28 mouse cellular contexts compared by ENCODE assay signal in genomic region chr5:62851337-62851736, GRCm38 (mm10). TPM values are rescaled to one million over a fixed set of nuclear protein-coding genes. Genes with fewer than 3 reads are reported as not detected.
DNase-seq lines count a peak whose midpoint lies in the region; ATAC-seq and TF ChIP-seq lines count a peak whose summit lies in the region.
"Had no signal": no experiment of that assay in that cellular context is flagged by ENCODE, and none has a peak within 500 bp of the region (broad histone marks: within the 10 kb centered on the region; RNA-seq: fewer than 3 reads in every experiment).

No protein-coding gene starts in this region.

- WGBS in heart, postnatal 0 days: 34% methylated on average over 2 of the region's 2 CpGs

- no peak overlapping the region for H3K4me3 ChIP-seq in heart, postnatal 0 days (ENCODE audit: low read depth, low read length)
- H3K4me3 ChIP-seq in brown adipose tissue, adult 24 weeks (ENCODE audit: insufficient read depth, low read depth, low read length): peak overlapping the region; percentile 34; the same call in 1 of the 2 replicates
- H3K4me3 ChIP-seq: embryonic facial prominence, embryonic 12.5 days; embryonic facial prominence, embryonic 15.5 days; erythroblast, embryonic 14.5 days; forebrain, embryonic 13.5 days; forebrain, embryonic 15.5 days had no signal

- no peak overlapping the region for H3K9ac ChIP-seq in heart, postnatal 0 days (replicated peaks; ENCODE audit: low read depth, low read length)
- H3K9ac ChIP-seq: embryonic facial prominence, embryonic 12.5 days; embryonic facial prominence, embryonic 15.5 days; forebrain, embryonic 13.5 days; forebrain, embryonic 15.5 days; forebrain, postnatal 0 days had no signal

- no peaks in the 10 kb centered on the region for H3K27me3 ChIP-seq in heart, postnatal 0 days (ENCODE audit: control insufficient read depth, insufficient read depth, low read length)
- H3K27me3 ChIP-seq: CH12.LX; embryonic facial prominence, embryonic 12.5 days; embryonic facial prominence, embryonic 15.5 days; forebrain, embryonic 13.5 days; forebrain, embryonic 15.5 days had no signal

- H3K4me2 ChIP-seq in heart, postnatal 0 days (ENCODE audit: low read depth, low read length): no peak overlapping the region
- H3K4me2 ChIP-seq: embryonic facial prominence, embryonic 12.5 days; embryonic facial prominence, embryonic 15.5 days; forebrain, embryonic 13.5 days; forebrain, embryonic 15.5 days had no signal

- no peak for TF ChIP-seq CTCF in heart, postnatal 0 days (IDR thresholded peaks at IDR 0.05; ENCODE audit: low read depth)

- 0 out of 2 replicates have a peak overlapping the region, but pooled peaks have one; percentile 3 for H3K27ac ChIP-seq in heart, postnatal 0 days (ENCODE audit: low read depth)
- H3K27ac ChIP-seq in brown adipose tissue, adult 24 weeks (replicated peaks; ENCODE audit: low read depth, low read length): peak overlapping the region; percentile 83
- H3K27ac ChIP-seq: embryonic facial prominence, embryonic 12.5 days; embryonic facial prominence, embryonic 15.5 days; forebrain, embryonic 13.5 days; forebrain, embryonic 15.5 days had no signal

- no peak for TF ChIP-seq EP300 in heart, postnatal 0 days (IDR thresholded peaks at IDR 0.05; ENCODE audit: low read depth)

- no peak for DNase-seq in heart, postnatal 0 days (ENCODE audit: low spot score)
- DNase-seq in heart, postnatal 4 days: no peak
- DNase-seq in gonadal fat pad, adult 2 months (ENCODE audit: low read depth): peak; percentile 89
- DNase-seq in layer of hippocampus, postnatal 10 days (ENCODE audit: low spot score in 2 of 2): no peak
- DNase-seq in urinary bladder, postnatal 36 days (ENCODE audit: low spot score in 2 of 2): no peak
- DNase-seq: adrenal gland, adult 8-10 months; adrenal gland, postnatal 14 days; adrenal gland, postnatal 36 days; cerebellum, adult 11-12 months; cerebellum, adult 2 months; cerebellum, adult 9-10 months; cerebellum, postnatal 36 days; embryo, embryonic 11 days; forebrain, postnatal 0 days had no signal

- ATAC-seq in heart, postnatal 0 days (ENCODE audit: insufficient read depth, low read depth): no peak
- ATAC-seq: activated CD4-positive, CD25-positive, alpha-beta regulatory T cell, adult 4 months; forebrain, embryonic 13.5 days; forebrain, embryonic 15.5 days; forebrain, postnatal 0 days; Patski had no signal

- no peaks in the 10 kb centered on the region for H3K9me3 ChIP-seq in heart, postnatal 0 days (replicated peaks; ENCODE audit: control insufficient read depth, low read length)
- H3K9me3 ChIP-seq: embryonic facial prominence, embryonic 12.5 days; embryonic facial prominence, embryonic 15.5 days; forebrain, embryonic 13.5 days; forebrain, embryonic 15.5 days had no signal

- no peaks in the 10 kb centered on the region for H3K36me3 ChIP-seq in heart, postnatal 0 days (replicated peaks; ENCODE audit: control insufficient read depth, insufficient read depth, low read length)
- H3K36me3 ChIP-seq: embryonic facial prominence, embryonic 12.5 days; embryonic facial prominence, embryonic 15.5 days; forebrain, embryonic 15.5 days; G1E had no signal

- no peaks in the 10 kb centered on the region for H3K4me1 ChIP-seq in heart, postnatal 0 days (ENCODE audit: control insufficient read depth, insufficient read depth)
- H3K4me1 ChIP-seq in brown adipose tissue, adult 24 weeks (ENCODE audit: control insufficient read depth, insufficient read depth, insufficient read length, low read length): no peaks in the 10 kb centered on the region
- H3K4me1 ChIP-seq: embryonic facial prominence, embryonic 12.5 days; embryonic facial prominence, embryonic 15.5 days; forebrain, embryonic 13.5 days; forebrain, embryonic 15.5 days had no signal

RNA-seq across cellular contexts. Expression of gene Dthd1, which starts 37.7 kb away (rescaled TPM):
- total RNA-seq in heart, postnatal 0 days (2014; rRNA removed; ENCODE audit: low replicate concordance): not detected in 2 replicates
- polyA plus RNA-seq in heart, postnatal 0 days (2015; fragmentation: Nextera tagmentation; extraction: Ambion mirVana): not detected in 2 replicates
- not detected for total RNA-seq in heart, postnatal 4 days (2021)
- not detected in 2 replicates for polyA plus RNA-seq in brown adipose tissue, adult 24 weeks (2012; ENCODE audit: insufficient read depth, insufficient read length, missing spikeins)
- not detected in 2 replicates for polyA plus RNA-seq in gonadal fat pad, adult 2 months (2012; rRNA removed)
- total RNA-seq in layer of hippocampus, postnatal 10 days (2021): under 1 TPM; 0.27 to 0.34 TPM
- total RNA-seq: adrenal gland, adult 18-20 months; adrenal gland, adult 8-10 months; adrenal gland, postnatal 14 days; adrenal gland, postnatal 36 days; CH12.LX; common myeloid progenitor, adult 5-6 weeks had no signal
- polyA plus RNA-seq: activated CD4-positive, CD25-positive, alpha-beta regulatory T cell, adult 4 months; C2C12; cerebellum, adult 2 months; embryonic facial prominence, embryonic 12.5 days; erythroblast, embryonic 14.5 days; forebrain, embryonic 11.5 days; forebrain, embryonic 13.5 days; forebrain, embryonic 15.5 days; forebrain, postnatal 0 days; G1E; Patski had no signal
